Mouse (Mus musculus) embryonic facial prominence, embryonic 10.5 days (tissue): Measurements from ENCODE around the gene Apobec3. TPM values are rescaled to one million over a fixed set of nuclear protein-coding genes. Genes with fewer than 3 reads are reported as not detected.
"Not testable (repeated sequence)": the region's sequence is repeated elsewhere in the genome, so short reads cannot be mapped to it uniquely, and the experiment has no call there.

Source experiments
- DNase-seq: peaks from one replicate; pipeline ENCODE4 v3.0.0-alpha.2; 2017; ENCODE audit warnings: low spot score
- H3K27ac ChIP-seq: fragments of 300-500 bp; sonication (generic); replicated peaks from 2 replicates; pipeline ENCODE4 v1.5.1; 2016; ENCODE audit warnings: mild to moderate bottlenecking
- H3K27me3 ChIP-seq: fragments of 300-500 bp; sonication (generic); replicated peaks from 2 replicates; pipeline ENCODE4 v1.6.1; 2016; ENCODE audit warnings: low read depth, mild to moderate bottlenecking; ENCODE audit not compliant: poor library complexity, severe bottlenecking
- H3K36me3 ChIP-seq: fragments of 300-500 bp; sonication (generic); replicated peaks from 2 replicates; pipeline ENCODE4 v1.6.1; 2016; ENCODE audit warnings: mild to moderate bottlenecking, moderate library complexity
- H3K4me1 ChIP-seq: fragments of 300-500 bp; sonication (generic); 2 replicates; pipeline ENCODE4 v1.6.1; 2016
- H3K4me3 ChIP-seq: fragments of 300-500 bp; sonication (generic); 2 replicates; pipeline ENCODE4 v1.5.1; 2016; ENCODE audit warnings: mild to moderate bottlenecking, moderate library complexity
- H3K9me3 ChIP-seq: fragments of 300-500 bp; sonication (generic); 2 replicates; pipeline ENCODE4 v1.6.1; 2016; ENCODE audit warnings: mild to moderate bottlenecking
- WGBS: fragments of 180-500 bp; shearing (Covaris S2); methylation state at CpG from one replicate; pipeline ENCODE4 v1.1.7; 2016; 5-methylcytosine and 5-hydroxymethylcytosine counted together
- polyA plus RNA-seq: library from polyadenylated mRNA; unstranded; fragments of >200 nt; fragmentation: Nextera tagmentation; extraction: Ambion mirVana; gene quantifications from 2 replicates; pipeline ENCODE4 v1.2.1, GENCODE M21; 2016

The Apobec3 gene
- polyA plus RNA-seq, 1 experiment from 2014 or later: 8.4 TPM

DNA sequence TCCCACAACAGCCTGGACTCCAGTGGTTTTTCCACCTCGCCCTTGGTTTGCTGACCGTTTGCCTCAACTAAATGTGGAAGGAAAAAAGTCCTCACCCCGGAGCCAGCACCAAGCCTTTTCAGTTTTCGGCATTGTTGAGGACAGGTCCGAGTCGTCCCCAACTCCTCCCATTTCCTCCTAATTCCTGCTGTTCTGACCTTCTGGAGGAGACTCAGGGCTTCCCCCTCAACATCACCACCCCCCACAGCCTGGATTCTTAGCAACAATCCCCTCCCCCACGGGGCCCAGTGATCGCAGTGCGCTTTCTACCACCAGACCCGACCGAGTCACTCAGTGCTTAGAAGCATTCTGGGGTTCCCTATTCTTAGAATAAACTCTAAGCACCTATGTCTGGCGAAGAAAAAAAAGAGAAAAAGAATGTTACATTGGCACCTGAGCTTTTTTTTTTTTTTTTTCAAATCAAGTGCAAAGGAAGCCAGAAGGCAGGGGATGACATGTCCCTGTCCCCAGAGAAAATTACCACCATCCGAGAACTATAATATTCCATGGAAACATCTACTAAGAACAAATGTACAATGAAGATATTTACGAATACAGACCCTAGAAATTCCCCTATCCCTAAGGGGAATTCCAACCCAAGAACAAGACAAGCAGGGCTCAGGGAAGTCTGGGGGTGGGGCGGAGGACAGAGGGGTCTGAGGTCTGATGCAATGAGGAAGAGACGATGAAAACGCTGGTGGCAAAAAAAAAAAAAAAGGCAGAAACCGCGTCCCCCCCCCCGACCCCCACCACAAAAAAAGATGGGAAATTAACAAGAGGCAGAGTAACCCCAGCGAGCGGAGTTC, 42.4 kb downstream of the Apobec3 start:
- Histone ChIP-seq H3K4me1 (peaks cover 37% of the 10 kb centered on the region), H3K9me3 (no peaks in the 10 kb centered on the region), H3K27me3 (peaks cover 70% of the 10 kb centered on the region), H3K36me3 (no peaks in the 10 kb centered on the region), H3K4me3 (peak overlapping the region; percentile 40), H3K27ac (no peak overlapping the region)
- peak; percentile 42 for DNase-seq
- WGBS: under 1% methylated on average over 22 of the region's 22 CpGs

DNA sequence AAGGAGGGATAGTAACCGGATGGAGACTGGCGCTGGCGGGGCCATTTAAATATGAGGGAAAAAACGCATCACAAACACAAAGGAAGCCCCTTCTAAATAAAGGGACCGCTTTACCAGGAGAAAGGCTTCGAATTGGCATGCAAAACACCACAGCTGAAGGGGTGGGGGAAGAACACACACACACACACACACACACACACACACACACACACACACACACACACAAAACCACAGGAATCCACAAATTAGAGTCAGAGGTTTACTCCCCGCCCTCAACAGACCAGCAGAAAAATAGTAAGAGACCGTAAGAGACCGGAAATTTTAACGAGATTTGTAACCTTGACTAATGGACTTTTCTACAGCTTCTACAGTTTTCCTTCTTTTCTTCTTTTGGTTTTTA, 43.3 kb downstream of the Apobec3 start:
- DNase-seq: peak; percentile 42
- H3K27ac ChIP-seq: no peak overlapping the region

DNA sequence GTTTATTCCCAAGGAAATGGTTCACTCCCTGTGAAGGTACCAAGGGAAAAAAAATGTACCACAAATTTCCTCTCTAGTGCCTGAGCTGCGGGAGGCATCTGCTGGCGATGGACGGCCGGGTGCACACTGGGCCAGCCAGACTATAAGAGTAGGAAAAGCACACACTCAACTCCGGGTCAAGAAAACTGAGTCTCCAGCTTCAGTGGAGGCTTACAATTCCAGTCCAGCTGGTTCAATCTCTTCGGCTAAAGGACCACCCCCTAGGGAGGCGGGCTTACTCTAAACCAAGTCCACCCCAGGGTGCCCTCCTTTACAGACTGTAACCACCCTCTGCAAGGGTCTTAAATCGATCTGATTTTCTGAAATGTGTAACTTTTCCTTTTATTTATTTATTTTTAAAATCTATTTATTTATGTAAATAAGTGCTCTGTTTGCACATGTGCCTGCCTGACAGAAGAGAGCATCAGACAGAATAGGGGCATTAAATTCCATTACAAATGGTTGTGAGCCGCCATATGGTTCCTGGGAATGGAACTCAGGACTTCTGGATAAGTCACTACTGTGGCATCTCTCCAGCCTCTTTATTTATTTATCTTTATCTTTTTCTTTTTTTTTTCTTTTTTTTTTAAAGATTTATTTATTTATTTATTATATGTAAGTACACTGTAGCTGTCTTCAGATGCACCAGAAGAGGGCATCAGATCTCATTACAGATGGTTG, 44.4 kb downstream of the Apobec3 start:
- DNase-seq: no peak
- WGBS: 26% methylated on average over 9 of the region's 9 CpGs

More for the DNA sequence above, 43.3 kb downstream of the Apobec3 start:
- under 1% methylated on average over 10 of the region's 10 CpGs for WGBS
- Histone ChIP-seq H3K36me3 (no peaks in the 10 kb centered on the region), H3K9me3 (no peaks in the 10 kb centered on the region), H3K4me1 (peaks cover 37% of the 10 kb centered on the region), H3K27me3 (peaks cover 61% of the 10 kb centered on the region), H3K4me3 (peak overlapping the region; percentile 29; the same call in 1 of the 2 replicates)

DNA sequence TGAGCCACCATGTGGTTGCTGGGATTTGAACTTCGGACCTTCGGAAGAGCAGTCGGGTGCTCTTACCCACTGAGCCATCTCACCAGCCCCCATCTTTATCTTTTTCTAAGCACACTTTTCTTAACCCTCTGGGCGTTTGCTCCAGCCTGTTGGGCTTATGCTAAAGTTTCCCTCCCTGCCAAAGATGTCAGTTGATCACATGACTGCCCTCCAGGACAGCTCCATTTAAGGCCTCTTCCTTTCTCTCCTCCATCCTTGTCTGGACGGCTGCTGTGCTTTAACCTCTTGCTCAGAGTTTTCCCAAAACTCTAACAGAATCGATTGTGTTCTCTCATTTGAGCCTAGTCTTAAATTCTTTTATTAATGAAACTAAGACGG, 44.9 kb downstream of the Apobec3 start:
- Histone ChIP-seq H3K27me3 (peaks cover 46% of the 10 kb centered on the region), H3K9me3 (no peaks in the 10 kb centered on the region), H3K36me3 (no peaks in the 10 kb centered on the region), H3K27ac (no peak overlapping the region), H3K4me3 (no peak overlapping the region), H3K4me1 (peaks cover 37% of the 10 kb centered on the region)
- 67% methylated on average over 7 of the region's 7 CpGs for WGBS
- no peak for DNase-seq

More for the DNA sequence above, 44.4 kb downstream of the Apobec3 start:
- Histone ChIP-seq H3K36me3 (no peaks in the 10 kb centered on the region), H3K4me3 (no peak overlapping the region), H3K9me3 (no peaks in the 10 kb centered on the region), H3K27ac (no peak overlapping the region), H3K27me3 (peaks cover 51% of the 10 kb centered on the region), H3K4me1 (peaks cover 37% of the 10 kb centered on the region)

DNA sequence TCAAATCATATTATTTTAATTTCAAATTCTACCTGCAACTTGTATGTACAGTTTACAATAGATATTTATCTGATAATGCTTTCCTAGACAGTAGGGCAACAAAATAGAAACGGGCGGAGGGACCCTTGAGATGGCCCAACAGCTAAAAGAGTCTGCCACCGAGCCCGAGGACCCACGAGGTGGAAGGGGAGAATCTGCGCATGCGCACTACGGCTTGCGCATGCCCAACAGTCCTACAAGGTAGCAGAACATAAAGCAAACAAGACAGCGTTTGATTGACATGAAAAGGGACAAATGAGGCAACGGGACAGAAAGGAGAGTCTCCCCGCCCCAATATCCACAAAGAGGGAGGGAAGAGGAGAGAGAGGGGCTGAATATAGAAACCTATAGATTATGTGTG, 47.6 kb downstream of the Apobec3 start:
- no peak for DNase-seq
- Histone ChIP-seq H3K27me3 (peaks cover 19% of the 10 kb centered on the region), H3K27ac (no peak overlapping the region), H3K4me1 (peaks cover 12% of the 10 kb centered on the region), H3K36me3 (no peaks in the 10 kb centered on the region), H3K4me3 (no peak overlapping the region), H3K9me3 (no peaks in the 10 kb centered on the region)
- 93% methylated on average over 12 of the region's 12 CpGs for WGBS

DNA sequence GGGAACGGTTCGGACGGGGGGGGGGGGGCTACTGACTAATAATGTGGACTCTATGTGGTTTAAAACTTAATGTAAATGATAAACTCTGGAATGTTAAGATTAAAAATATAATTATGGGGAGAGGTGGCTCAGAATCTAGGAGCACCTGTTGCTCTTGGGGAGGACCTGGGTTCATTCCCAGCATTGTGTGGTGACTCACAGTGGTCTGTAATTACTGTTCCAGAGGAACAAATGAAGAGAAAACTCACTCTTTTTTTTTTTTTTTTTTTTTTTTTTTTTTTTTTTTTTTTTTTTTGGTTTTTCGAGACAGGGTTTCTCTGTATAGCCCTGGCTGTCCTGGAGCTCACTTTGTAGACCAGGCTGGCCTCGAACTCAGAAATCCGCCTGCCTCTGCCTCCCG, 48.0 kb downstream of the Apobec3 start:
- 92% methylated on average over 6 of the region's 7 CpGs for WGBS
- not testable (repeated sequence) for H3K4me1 ChIP-seq

DNA sequence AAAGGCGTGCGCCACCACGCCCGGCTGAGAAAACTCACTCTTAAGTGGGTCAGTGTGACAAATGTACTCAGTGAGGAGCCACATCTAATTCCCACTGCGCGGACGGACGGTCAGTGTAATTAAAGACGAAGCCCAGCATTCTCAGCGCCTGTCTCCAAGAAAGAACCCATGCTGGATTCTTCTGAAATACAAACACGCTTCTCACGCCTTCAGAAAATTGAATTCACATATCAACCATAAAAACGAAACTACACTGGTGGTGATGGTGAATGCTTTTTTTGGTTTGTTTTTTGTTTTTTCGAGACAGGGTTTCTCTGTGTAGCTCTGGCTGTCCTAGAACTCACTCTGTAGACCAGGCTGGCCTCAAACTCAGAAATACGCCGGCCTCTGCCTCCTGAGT, 48.5 kb downstream of the Apobec3 start:
- H3K27me3 ChIP-seq: peaks cover 10% of the 10 kb centered on the region
- 90% methylated on average over 16 of the region's 16 CpGs for WGBS
- no peak for DNase-seq
- H3K27ac ChIP-seq: no peak overlapping the region
- no peaks in the 10 kb centered on the region for H3K36me3 ChIP-seq
- H3K9me3 ChIP-seq: no peaks in the 10 kb centered on the region
- H3K4me3 ChIP-seq: no peak overlapping the region
- peaks cover 3% of the 10 kb centered on the region for H3K4me1 ChIP-seq

More for the DNA sequence above, 48.0 kb downstream of the Apobec3 start:
- DNase-seq, H3K4me3 ChIP-seq, H3K36me3 ChIP-seq, H3K27ac ChIP-seq, H3K9me3 ChIP-seq: not testable (repeated sequence)
- peaks cover 15% of the 10 kb centered on the region for H3K27me3 ChIP-seq

DNA sequence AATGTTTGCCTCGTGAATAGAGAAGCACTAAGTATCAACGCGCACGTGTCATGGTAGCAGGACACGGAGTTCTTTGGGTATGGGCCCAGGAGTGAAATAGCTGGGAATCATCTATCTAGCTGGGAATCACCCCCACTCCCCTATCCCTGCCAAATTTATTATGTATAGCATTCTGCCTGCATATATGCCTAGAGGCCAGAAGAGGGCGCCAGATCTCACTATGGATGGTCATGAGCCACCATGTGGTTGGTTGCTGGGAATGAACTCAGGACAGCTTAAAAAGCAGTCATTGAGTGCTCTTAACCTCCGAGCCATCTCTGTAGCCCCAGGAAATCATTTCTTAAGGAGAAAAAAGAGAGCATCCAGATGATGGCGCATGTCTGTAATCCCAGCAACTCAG, 49.5 kb downstream of the Apobec3 start:
- Histone ChIP-seq H3K27me3 (peaks cover under 1% of the 10 kb centered on the region; the same call in 1 of the 2 replicates), H3K27ac (no peak overlapping the region), H3K9me3 (no peaks in the 10 kb centered on the region), H3K4me1 (no peaks in the 10 kb centered on the region), H3K36me3 (no peaks in the 10 kb centered on the region), H3K4me3 (no peak overlapping the region)
- DNase-seq: peak; percentile 55
- 26% methylated on average over 8 of the region's 8 CpGs for WGBS

DNA sequence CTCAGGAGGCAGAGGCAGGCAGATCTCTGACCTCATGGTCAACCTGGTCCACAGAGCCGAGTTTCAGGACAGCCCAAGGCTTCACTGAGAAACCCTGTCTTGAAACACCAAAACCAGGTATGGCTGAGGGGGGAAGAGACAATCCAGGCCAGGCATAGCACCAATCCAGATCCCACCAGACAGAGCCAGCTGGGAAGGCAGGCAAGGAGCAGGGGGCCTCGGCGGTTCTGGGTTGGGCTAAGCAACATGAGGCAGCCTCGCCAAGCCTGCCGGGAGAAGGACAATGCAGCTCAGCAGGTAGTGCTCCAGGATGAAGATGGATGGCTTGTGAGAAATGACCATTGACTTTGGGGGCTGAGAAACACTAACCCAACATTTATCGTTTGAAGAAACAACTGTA, 51.1 kb downstream of the Apobec3 start:
- Histone ChIP-seq H3K27ac (no peak overlapping the region), H3K27me3 (no peaks in the 10 kb centered on the region; the same call in 1 of the 2 replicates), H3K4me1 (peaks cover 4% of the 10 kb centered on the region), H3K36me3 (no peaks in the 10 kb centered on the region), H3K4me3 (no peak overlapping the region), H3K9me3 (no peaks in the 10 kb centered on the region)
- WGBS: 82% methylated on average over 6 of the region's 6 CpGs
- DNase-seq: no peak

DNA sequence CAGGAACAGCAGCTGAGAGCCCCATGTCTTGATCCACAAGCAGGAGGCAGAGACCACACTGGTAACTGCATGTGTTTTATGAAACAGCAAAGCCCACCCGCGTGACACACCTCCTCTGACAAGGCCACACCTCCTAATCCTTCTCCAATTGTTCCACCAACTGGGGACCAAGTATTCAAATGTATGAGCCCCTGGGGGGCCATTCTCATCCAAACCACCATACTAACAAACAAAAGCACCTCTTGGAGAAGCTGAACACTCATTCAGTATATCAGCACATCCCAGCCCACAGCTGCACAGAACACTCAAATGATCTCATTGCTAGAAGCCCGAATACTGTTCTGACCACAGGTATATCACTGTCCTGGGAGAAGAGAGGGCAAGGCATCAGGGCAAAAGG, 52.1 kb downstream of the Apobec3 start:
- Histone ChIP-seq H3K27ac (no peak overlapping the region), H3K27me3 (no peaks in the 10 kb centered on the region), H3K36me3 (no peaks in the 10 kb centered on the region), H3K9me3 (no peaks in the 10 kb centered on the region), H3K4me3 (no peak overlapping the region), H3K4me1 (peaks cover 11% of the 10 kb centered on the region)
- WGBS: 89% methylated on average over 3 of the region's 3 CpGs
- no peak for DNase-seq

DNA sequence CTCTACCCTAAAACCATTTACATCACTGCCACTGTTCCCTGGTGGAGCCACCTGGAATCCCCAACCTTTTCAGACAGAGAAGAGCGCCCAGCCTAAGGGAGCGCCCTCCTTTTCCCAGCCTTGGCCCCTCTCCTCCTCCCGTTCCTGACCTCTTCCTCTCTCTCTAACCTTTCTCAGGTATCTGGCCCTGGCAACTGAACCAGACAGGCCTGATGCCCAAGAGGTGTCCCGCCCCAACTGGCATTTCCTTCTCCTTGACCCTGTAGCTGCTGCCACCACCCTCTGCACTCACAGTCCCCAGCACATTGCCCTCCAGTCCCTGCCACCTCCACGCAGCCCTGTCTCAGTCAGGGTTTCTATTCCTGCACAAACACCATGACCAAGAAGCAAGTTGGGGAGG, 53.5 kb downstream of the Apobec3 start:
- Histone ChIP-seq H3K27ac (no peak overlapping the region), H3K27me3 (no peaks in the 10 kb centered on the region), H3K9me3 (no peaks in the 10 kb centered on the region), H3K4me3 (no peak overlapping the region), H3K4me1 (peaks cover 19% of the 10 kb centered on the region), H3K36me3 (no peaks in the 10 kb centered on the region)
- DNase-seq: no peak
- 76% methylated on average over 5 of the region's 5 CpGs for WGBS

DNA sequence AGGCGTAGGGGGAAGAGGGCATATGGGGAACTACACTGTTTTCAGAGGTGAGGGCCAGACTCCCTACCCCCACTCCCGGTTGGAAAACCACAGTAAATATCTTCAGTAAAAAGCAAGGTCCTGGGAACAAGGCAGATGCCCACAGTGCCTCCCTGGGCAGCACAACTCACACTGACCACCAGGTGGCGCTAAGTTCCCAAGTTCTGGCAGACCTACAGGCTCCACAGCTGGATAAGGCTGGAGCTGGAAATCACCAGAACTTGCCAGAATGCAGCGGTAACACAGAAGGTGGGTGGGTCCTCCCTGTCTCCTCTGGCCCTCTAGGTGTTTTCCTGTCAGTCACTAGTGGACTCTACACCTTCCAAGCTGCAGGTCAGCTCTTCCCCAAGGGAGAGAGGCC, 54.6 kb downstream of the Apobec3 start:
- no peaks in the 10 kb centered on the region for H3K36me3 ChIP-seq
- H3K4me3 ChIP-seq: no peak overlapping the region
- H3K4me1 ChIP-seq: peaks cover 30% of the 10 kb centered on the region
- peak overlapping the region; percentile 59 for H3K27ac ChIP-seq
- peak; percentile 90 for DNase-seq
- no peaks in the 10 kb centered on the region for H3K27me3 ChIP-seq
- 14% methylated on average over 4 of the region's 4 CpGs for WGBS
- no peaks in the 10 kb centered on the region for H3K9me3 ChIP-seq

DNA sequence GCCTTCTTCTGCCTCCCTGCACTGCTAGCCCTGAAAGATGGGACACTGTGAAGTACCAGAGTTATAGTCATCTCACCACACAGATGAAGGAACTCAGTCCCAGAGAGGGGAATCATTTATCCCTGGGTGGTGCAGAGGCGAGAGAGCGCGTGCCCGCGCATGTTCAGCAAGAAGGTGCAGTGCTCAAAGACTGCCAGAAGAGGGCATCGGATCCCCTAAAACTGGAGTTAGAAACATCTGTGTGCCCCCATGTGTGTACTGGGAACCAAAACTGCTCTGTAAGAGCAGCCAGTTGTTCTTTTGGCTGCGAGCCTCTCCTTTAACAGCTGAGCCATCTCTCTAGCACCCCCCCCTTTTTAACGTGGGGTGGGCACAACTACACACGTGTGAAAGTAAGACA, 55.3 kb downstream of the Apobec3 start:
- Histone ChIP-seq H3K27me3 (no peaks in the 10 kb centered on the region), H3K4me3 (no peak overlapping the region)
- DNase-seq: peak; percentile 51

More for the DNA sequence above, 55.3 kb downstream of the Apobec3 start:
- H3K4me1 ChIP-seq: peaks cover 37% of the 10 kb centered on the region
- 57% methylated on average over 9 of the region's 9 CpGs for WGBS
- no peaks in the 10 kb centered on the region for H3K36me3 ChIP-seq
- no peaks in the 10 kb centered on the region for H3K9me3 ChIP-seq
- H3K27ac ChIP-seq: peak overlapping the region; percentile 59; the same call in 1 of the 2 replicates
